Mouse (Mus musculus): ENCODE results near the gene C1qtnf2. TPM values are rescaled to one million over a fixed set of nuclear protein-coding genes. Genes with fewer than 3 reads are reported as not detected.

The C1qtnf2 gene
- total RNA-seq, 1 experiment from 2014 or later, result not detected

DNA sequence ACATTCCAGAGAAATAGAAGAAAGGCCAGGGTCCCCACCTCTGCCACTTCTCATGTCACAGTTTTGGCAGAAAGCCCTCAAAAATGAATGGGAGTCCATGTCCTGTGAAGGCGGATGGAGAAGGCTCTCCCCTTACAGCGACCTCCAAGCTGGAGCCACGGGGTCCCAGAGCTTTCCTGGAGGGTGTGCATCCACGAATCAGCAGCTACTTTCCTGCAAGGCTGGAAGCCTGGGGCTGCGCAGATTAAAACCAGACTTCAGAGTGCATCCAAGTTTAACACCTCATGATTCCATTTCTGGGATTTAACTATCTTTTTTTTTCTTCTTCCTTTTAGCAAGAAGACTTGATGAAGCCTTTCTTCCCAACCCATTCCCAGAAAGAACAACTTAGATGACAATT, 6.5 kb downstream of the C1qtnf2 start:
- ATAC-seq (ENCODE audit: extremely low read depth, insufficient number of reproducible peaks, low FRiP score, poor library complexity, severe bottlenecking), result no peak

DNA sequence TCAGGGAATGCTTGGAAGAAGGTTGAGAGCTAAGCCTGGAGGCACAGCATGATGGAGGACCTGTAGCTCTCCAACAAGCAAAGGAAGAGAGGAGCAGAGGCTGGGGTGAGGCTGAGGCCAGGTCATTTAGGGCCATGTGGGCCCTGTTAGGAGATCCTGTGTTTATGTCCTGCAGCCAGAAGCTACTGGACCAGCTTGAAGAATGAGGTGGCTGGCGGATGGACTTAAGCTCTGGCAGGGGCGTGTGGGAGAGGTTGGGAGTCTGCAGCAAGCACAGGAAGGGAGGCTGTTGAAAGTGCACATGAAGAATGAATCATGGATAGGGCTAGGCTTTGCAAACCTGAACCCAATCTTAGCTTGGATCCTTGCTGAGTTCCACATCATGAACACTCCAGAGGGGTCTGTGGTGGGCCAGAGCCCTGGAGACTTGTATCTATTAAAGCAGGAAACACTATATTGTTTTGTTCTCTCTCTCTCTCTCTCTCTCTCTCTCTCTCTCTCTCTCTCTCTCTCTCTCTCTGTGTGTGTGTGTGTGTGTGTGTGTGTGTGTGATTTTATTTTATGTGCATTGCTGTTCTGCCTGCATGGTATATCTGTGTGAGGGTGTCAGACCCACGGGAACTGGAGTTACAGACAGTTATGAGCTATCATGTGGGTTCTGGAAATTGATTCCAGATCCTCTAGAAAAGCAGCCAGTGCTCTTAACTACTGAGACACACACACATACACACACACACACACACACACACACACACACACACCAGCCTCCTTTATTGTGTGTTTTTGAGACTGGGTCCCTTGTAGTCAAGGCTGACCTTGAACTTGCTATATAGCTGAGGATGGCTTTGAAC, 7.8 kb downstream of the C1qtnf2 start:
- ATAC-seq (ENCODE audit: extremely low read depth, insufficient number of reproducible peaks, low FRiP score, poor library complexity, severe bottlenecking), result no peak

DNA sequence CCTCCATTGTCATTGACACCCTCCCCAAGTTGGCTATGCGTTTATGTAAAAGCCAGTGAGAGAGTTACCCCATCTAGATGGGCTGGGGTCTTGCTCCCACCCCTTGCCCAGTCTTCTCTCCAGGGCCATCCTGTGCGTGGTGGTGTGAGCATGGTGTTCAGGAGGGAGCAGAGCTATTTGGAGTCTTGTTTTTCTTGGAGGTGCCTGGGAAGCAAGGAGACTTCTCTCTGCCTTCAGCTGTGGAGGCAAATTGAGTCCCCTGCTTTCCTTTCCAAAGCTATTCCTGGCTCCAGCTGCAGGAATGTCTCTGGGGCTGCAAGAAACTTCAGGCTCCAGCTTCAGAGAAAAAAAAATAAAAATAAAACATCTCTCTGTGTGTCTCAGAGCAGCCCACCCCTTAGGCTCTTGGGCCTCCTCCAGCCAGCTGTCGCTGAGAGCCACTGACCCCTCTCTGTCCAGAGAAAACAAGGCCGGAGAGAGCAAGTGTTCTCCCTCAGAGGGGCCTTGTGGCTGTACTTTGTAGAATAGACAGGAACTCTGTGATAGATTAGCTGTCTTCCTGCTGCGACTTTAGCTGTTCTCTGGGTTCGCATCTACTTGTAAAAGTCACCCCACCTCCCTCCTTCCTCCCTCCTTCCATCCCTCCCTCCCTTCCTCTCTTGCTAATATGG, 9.2 kb downstream of the C1qtnf2 start:
- no peak for ATAC-seq (ENCODE audit: extremely low read depth, insufficient number of reproducible peaks, low FRiP score, poor library complexity, severe bottlenecking)

DNA sequence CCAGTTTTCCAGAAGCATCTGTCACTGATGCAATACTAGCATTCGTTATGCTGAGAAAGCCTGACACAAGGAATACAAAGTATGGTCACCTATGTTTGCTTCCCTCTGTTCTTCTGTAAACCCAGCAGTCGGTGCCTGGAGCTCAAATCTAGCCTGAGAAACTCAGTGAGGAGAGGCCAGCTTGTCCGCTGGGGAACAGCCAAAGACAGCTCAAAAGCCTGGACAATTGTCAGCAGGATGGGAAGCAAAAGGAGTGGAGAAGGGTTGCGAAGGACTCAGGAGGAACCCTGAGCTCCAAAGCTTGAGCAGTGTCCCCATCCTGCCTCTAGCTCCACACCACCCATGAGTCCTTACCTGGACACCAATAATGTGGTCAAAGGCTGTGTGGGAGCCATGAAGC, 10.0 kb downstream of the C1qtnf2 start:
- no peak for ATAC-seq (ENCODE audit: extremely low read depth, insufficient number of reproducible peaks, low FRiP score, poor library complexity, severe bottlenecking)

DNA sequence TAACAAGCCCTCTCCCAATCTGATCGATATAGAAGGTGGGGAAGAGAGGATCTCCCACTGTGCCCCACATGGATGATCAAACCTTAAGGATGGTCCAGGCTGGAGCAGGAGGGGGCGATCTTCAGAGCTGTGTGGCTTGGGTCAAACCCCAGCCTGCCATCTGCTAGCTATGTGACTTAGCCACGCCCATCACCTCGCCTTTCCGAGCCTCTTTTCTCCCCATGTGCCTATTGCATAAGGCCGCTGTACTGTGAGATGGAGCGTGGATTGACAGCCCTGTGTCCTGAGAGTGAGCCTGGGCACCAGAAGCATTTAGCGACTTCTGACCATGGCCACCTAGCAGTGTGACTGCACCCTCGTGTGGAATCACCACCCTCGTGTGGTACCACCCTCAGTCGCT, 10.6 kb downstream of the C1qtnf2 start:
- no peak for ATAC-seq (ENCODE audit: extremely low read depth, insufficient number of reproducible peaks, low FRiP score, poor library complexity, severe bottlenecking)

DNA sequence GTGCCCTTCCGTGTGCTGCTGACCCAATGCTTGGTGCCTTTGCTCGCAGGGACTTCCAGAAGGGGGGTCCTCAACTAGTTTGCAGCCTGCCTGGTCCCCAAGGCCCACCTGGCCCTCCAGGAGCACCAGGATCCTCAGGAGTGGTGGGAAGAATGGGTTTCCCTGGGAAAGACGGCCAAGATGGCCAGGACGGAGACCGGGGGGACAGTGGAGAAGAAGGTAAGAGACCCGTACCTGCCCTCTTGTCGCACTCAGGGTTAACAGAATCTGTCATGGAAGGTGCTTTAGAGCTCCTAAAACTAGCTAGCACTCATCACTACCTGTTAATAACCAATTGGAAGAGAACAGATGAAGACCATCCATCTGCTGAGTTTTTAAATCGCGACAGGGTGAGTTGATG, 11.8 kb downstream of the C1qtnf2 start:
- no peak for ATAC-seq (ENCODE audit: extremely low read depth, insufficient number of reproducible peaks, low FRiP score, poor library complexity, severe bottlenecking)

DNA sequence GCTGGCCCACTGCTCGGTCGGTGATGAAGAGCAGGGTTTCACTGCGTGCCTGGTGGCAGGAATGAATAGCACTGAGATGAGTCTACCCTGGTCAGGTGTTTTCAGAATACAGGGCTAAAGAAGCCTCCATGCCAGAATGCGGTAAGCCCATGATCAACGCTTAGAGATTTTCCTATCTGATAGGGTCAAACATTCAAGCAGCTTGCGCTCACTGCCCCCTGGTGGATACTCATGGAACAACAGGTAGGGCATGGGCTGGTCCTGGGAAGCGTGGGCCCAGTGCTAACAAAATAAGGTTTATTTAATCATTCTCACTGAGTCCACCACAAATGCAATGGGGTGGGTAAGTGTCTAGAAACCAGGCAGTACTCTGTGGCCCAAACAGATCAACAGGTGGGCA, 18.6 kb downstream of the C1qtnf2 start:
- peak; percentile 65; the same call in 1 of the 2 replicates for ATAC-seq (ENCODE audit: extremely low read depth, insufficient number of reproducible peaks, low FRiP score, poor library complexity, severe bottlenecking)

DNA sequence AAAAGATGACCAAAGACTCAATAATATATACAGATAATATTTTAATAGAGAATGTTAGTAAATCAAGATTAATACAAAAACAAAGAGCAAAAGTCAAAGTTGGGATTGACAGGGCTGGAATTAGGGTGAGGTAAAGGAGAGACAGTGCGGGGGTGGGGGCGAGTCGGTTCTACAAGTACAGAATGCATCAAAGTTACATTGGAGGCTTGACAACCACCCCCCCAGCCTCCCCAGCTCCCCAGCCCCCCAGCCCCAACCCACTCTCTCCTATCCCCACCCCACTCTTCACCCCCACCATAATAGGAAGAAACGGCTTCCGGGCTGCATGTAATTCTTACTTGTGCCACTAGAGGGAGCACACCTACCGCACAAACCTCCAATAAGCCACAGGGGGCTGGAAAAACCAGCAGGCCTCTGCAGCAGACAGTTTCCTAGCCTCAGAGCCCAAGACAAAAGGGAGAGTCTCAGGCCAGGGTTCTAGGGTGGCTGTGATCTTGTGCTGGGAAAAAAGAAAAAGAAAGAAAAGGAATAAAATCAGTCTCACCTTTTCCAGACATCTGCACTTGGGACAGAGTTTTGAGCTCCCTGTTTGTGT, 19.8 kb downstream of the C1qtnf2 start:
- peak; percentile 46; the same call in 1 of the 2 replicates for ATAC-seq (ENCODE audit: extremely low read depth, insufficient number of reproducible peaks, low FRiP score, poor library complexity, severe bottlenecking)

DNA sequence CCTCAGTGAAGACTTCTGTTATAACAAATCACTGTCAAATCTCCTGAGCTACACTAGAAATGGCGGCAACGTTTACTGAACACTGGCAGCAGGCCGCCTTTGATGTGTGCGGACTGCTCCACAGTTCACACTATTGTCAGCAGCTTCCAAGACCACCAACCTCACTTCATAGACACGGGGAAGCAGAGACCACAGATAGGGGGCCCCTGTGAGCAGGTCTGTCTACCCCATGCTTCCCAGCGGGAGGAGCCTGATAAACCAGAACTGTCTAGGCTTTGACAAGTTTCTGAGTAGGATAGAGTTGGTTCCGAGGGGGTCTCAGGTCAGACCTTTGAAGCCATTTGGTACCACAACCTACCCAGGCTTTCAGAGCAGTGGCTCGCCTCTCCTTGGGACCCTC, 21.0 kb downstream of the C1qtnf2 start:
- ATAC-seq (ENCODE audit: extremely low read depth, insufficient number of reproducible peaks, low FRiP score, poor library complexity, severe bottlenecking), result no peak

DNA sequence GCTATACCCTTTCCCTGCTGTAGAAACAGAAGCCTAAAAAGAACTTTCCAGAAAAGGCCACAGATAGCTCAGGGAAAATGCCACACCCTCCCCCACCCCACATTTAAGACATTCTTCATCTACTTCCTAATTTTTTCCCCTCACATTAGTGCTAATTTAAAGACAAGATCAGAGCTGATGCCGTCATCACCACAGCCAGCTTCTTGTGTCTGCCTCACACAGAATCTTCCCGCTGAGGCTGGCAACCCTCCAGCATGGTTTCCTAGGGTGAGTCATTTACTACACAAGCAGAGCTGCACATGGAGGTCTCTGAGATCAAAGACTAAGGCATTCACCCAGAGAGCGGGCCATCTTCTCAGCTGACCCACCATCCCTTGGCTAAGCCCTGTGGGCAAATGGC, 21.5 kb downstream of the C1qtnf2 start:
- ATAC-seq (ENCODE audit: extremely low read depth, insufficient number of reproducible peaks, low FRiP score, poor library complexity, severe bottlenecking), result no peak

DNA sequence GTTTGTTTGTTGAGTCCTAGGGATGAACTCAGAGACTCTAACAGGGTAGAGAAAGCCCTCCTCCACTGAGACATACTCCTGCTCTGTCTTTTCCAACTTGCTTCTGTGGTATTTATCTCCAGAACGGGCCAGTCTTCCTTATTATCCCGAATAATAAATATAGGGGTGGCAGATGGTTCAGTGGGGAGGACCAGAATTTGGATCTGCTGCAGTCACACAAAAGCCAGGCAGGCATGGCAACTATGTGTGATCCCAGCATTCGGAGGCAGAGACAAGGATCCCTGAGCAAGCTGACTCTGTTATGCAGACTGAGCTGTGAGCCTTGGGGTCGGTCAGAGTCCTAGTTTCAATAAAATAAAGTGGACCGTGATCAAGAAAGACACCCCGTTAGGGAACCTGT, 27.2 kb downstream of the C1qtnf2 start:
- ATAC-seq (ENCODE audit: extremely low read depth, insufficient number of reproducible peaks, low FRiP score, poor library complexity, severe bottlenecking), result no peak

DNA sequence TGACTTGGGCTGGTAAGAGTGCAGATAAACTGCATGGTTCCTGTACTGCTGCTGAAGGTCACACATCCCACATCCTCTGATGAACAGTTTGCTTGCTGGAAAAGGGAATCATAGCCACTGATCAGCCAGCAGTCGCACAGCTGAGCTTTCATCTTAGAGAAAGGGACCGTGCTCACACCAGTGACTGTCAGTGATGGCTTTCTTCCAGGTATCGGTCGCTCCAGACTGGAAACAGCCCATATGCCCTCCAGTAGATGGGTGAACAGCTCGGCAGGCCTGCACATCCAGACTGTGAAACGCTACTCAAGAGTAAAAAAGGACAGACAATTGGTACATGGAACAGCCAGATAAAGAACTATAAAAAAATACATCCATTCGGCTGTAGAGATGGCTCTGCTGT, 31.1 kb downstream of the C1qtnf2 start:
- no peak for ATAC-seq (ENCODE audit: extremely low read depth, insufficient number of reproducible peaks, low FRiP score, poor library complexity, severe bottlenecking)

DNA sequence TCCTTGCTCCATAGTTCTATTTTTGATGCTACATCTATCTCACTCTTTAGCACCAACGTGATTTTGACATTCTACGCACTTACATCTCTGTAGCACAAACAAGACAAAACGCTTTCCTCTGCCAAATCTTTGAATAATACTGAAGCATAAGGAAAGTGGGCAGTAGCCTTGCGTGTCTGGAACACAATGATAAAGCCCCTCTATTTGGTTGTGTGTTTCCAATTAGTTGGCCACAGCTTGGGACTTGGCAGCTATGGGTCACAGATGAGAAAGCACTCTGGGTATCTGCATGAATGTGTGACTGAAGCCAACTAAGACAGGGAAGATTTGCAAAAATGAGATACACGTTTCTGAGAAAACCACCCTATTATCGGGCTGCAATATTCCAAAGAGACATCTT, 33.9 kb downstream of the C1qtnf2 start:
- ATAC-seq (ENCODE audit: extremely low read depth, insufficient number of reproducible peaks, low FRiP score, poor library complexity, severe bottlenecking), result no peak

DNA sequence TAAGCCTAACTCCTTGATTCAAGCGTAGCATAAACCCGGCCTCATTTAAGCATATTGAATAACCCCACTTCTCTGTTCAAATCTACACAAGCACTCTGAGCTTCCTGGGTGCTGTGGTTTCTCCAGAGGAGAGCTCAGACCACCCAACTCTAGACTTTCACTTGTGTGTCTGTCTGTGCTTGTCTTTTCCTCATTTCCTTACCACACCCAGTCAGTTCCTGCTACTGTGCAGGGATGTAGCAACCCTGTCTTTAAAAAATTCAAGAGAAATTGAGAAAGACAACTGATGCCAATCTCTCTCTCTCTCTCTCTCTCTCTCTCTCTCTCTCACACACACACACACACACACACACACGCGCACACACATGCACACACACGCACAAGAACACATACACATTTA, 35.8 kb downstream of the C1qtnf2 start:
- no peak for ATAC-seq (ENCODE audit: extremely low read depth, insufficient number of reproducible peaks, low FRiP score, poor library complexity, severe bottlenecking)

DNA sequence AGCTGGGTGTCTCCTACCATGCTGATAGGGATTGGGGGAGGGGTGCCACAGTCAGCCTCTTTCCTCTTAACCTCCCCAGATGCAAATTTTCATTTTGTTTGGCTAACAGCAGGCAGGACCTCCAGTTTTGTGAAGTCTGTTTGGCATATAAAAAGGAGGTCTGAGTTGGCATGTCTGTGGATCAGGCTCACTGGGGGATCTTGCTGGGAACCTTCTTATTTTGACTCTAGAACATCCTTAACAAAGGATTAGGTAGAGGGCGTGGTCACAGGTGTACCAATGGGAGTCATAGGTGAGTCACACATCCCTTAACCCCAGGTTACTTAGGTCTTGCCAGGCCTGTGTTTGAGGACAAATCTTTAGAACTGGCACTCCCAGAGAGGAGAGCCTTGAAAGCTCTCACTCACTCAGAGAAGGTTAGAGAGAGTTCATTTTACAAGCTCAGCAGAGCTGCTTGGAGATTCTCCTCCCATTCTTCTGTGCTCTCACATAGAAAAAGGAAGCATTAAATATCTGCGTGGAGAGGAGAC, 38.6 kb downstream of the C1qtnf2 start:
- no peak for ATAC-seq (ENCODE audit: extremely low read depth, insufficient number of reproducible peaks, low FRiP score, poor library complexity, severe bottlenecking)

DNA sequence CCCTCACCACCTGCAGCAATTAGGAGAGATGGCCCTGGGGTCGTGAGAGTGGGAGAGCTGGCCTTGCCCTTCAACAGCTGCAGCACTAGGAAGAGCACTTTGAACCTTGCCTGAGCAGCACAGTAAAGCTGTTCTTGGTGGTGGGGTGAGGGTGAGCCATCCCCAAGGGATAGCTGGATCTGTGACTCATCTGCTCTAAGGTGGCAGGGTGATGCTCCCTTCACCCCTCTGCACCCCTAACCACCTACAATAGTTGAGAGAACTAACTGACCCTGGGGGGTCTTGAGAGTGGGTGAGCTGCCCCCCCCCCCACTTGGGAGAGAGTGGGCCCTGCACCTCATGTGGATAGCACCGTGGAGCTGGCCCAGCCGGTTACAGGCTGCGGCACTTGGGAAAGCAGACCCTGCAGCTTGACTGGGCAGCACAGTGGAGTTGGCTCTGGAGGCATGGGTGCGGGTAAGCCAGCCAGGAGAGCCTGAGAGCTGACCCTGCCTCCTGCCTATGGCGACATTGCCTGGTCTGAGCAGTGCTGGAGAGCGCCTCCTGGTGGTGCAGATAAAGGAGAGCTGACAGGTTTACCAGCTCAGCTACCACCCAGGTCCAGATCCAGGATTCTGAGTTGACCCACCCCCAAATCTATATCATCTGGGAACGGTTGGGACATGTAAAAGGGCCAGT, 42.4 kb downstream of the C1qtnf2 start:
- ATAC-seq (ENCODE audit: extremely low read depth, insufficient number of reproducible peaks, low FRiP score, poor library complexity, severe bottlenecking), result 0 out of 2 replicates have a peak, but pooled peaks have one; percentile 15

DNA sequence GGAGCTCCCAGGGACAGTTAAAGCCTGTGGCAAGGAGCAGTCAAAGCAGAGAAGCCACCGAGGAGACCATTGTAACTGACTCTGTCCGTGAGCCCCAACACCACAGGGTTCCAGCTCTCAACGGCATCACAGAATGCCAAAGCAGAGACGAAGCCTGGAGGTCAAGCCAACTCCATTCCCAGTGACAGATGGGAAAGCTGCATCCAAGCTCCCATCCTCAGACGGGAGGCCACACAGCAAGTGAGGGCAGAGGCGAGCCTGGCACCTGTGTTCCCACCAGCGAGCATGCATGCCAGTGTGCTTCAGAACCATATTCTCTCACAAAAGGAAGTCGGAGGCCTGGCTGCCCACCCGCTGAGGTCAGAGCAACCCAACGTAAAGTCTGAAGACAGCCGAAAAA, 43.6 kb downstream of the C1qtnf2 start:
- ATAC-seq (ENCODE audit: extremely low read depth, insufficient number of reproducible peaks, low FRiP score, poor library complexity, severe bottlenecking), result no peak

DNA sequence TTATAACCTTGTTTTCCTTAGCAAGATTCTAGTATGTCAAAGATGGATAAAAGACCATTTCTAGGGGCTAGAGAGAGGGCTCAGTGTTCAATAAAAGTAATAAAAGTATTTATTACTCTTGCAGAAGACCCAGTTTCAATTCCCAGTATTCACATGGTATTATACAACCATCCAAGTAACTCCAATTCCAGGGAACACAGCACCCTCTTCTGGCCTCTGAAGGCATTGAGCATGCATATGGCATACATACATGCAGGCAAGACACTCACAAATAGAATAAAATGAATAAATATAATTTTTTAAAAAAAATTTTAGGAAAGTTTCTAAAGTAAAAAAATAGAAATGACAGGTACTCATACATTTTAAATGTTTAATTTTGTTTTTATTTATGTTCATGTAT, 44.0 kb downstream of the C1qtnf2 start:
- no peak for ATAC-seq (ENCODE audit: extremely low read depth, insufficient number of reproducible peaks, low FRiP score, poor library complexity, severe bottlenecking)

DNA sequence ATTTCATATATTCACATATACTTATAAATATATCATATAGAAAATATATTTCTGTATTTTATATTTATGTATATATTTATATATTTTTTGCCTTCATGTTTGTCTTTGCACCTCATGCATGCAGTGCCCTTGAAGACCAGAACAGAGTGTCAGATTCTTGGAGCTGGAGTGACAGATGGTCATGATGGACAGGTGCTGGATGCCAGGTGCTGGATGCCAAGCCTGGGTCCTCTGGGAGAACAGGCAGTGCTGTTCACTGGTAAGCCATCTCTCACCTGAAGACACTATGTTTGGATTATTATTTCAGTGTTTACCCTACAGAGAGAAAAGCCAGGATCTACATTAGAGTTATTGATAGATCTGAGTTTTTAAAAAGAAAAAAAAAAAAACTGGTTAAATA, 44.7 kb downstream of the C1qtnf2 start:
- ATAC-seq (ENCODE audit: extremely low read depth, insufficient number of reproducible peaks, low FRiP score, poor library complexity, severe bottlenecking), result no peak

Measured in neutrophil, adult 5-6 weeks (primary cell).